Mouse (Mus musculus) small intestine, adult 2 months (tissue): Measurements from ENCODE around the gene Pkig. TPM values are rescaled to one million over a fixed set of nuclear protein-coding genes. Genes with fewer than 3 reads are reported as not detected.

Experiments used
- H3K27ac ChIP-seq: fragments of 200-500 bp; 2 replicates; pipeline ENCODE4 v1.5.1; 2012; ENCODE audit warnings: low read depth, low read length, control low read depth, inconsistent platforms; ENCODE audit not compliant: insufficient read depth
- H3K27me3 ChIP-seq: fragments of 200-500 bp; 2 replicates; pipeline ENCODE4 v1.6.1; 2012; ENCODE audit warnings: mild to moderate bottlenecking, moderate library complexity, low read length, inconsistent platforms; ENCODE audit not compliant: control insufficient read depth, insufficient read depth
- H3K36me3 ChIP-seq: fragments of 200-500 bp; 2 replicates; pipeline ENCODE4 v1.6.1; 2012; ENCODE audit warnings: mild to moderate bottlenecking, low read length, control low read depth, inconsistent platforms; ENCODE audit not compliant: control insufficient read depth, insufficient read depth
- H3K4me1 ChIP-seq: fragments of 200-500 bp; 2 replicates; pipeline ENCODE4 v1.6.1; 2012; ENCODE audit warnings: low read length, inconsistent platforms, mixed read lengths; ENCODE audit not compliant: control insufficient read depth, insufficient read depth, insufficient read length
- H3K4me3 ChIP-seq: fragments of 200-500 bp; 2 replicates; pipeline ENCODE4 v1.5.1; 2012; ENCODE audit warnings: low read depth, mild to moderate bottlenecking, control low read depth, inconsistent platforms, low read length, moderate library complexity
- CTCF ChIP-seq: fragments of 200-500 bp; IDR thresholded peaks from 2 replicates; pipeline ENCODE4 v1.5.1; 2012; ENCODE audit warnings: low read depth, mild to moderate bottlenecking, control low read depth, inconsistent platforms, low read length, moderate library complexity, mixed read lengths; ENCODE audit not compliant: insufficient replicate concordance, insufficient read length; ENCODE audit errors: extremely low read depth
- POLR2A ChIP-seq: fragments of 200-500 bp; IDR thresholded peaks from 2 replicates; pipeline ENCODE4 v1.6.1; 2012; ENCODE audit warnings: low read depth, mild to moderate bottlenecking, control low read depth, inconsistent platforms, low read length, moderate library complexity
- WGBS: fragments of 180-500 bp; shearing (Covaris S2); methylation state at CpG from one replicate; pipeline ENCODE4 v1.1.7; 2018; 5-methylcytosine and 5-hydroxymethylcytosine counted together
- polyA plus RNA-seq: library from polyadenylated mRNA; depleted of rRNA; stranded (reverse); fragments of >200 nt; gene quantifications from 2 replicates; pipeline ENCODE4 v1.2.3, GENCODE M21; 2012

Gene Pkig
- polyA plus RNA-seq, 1 experiment: 143 TPM

DNA sequence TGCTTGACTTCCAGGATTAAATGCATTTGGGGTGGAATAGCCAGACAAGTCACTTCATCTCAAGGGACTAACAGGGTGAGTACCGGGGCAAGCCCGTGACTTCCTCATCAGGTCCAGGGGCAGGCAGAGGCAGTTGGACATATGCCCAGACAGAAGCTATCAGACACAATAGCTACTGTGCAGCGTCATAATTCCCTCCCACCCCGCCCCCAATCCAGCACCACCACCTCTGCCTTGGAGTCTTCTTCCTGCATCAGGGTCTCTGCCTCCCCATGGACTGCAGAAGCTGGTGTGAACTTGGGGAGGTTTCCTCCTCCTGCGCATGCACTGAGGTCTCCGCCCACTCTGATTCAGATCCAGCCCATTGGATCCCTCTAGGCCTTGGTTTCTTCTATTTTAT lies 77.8 kb downstream of the Pkig start:
- 0 out of 2 replicates have a peak, but pooled peaks cover 6% of the 10 kb centered on the region for H3K4me1 ChIP-seq
- H3K4me3 ChIP-seq: no peak overlapping the region
- no peaks in the 10 kb centered on the region for H3K27me3 ChIP-seq
- 26% methylated on average over 6 of the region's 6 CpGs for WGBS
- TF ChIP-seq POLR2A (no peak), CTCF (no peak)
- H3K36me3 ChIP-seq: peaks cover 5% of the 10 kb centered on the region; the same call in 1 of the 2 replicates
- no peak overlapping the region for H3K27ac ChIP-seq

DNA sequence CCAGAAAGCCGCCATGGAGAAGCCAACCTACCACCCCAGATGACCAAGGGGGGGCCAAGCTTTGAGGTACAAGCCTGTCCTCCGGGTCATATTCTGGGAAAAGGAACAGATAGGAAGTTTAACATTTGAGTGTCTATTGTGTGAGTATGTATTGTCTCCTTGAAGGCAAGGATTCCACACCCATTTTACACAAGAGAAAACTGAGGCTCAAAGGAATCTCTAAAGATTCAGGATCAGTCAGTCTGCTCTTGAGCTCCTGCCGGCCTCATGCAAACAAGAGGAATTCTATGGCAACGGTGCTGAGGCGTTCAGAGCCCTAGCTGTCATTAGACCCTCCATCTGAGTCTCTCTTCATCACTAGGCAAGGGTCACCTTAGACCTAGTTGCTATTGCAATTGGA lies 84.5 kb downstream of the Pkig start:
- Histone ChIP-seq H3K4me3 (no peak overlapping the region), H3K36me3 (0 out of 2 replicates have a peak, but pooled peaks cover 2% of the 10 kb centered on the region), H3K4me1 (0 out of 2 replicates have a peak, but pooled peaks cover 4% of the 10 kb centered on the region), H3K27me3 (no peaks in the 10 kb centered on the region), H3K27ac (no peak overlapping the region)
- TF ChIP-seq POLR2A (no peak), CTCF (no peak)
- 87% methylated on average over 5 of the region's 5 CpGs for WGBS

DNA sequence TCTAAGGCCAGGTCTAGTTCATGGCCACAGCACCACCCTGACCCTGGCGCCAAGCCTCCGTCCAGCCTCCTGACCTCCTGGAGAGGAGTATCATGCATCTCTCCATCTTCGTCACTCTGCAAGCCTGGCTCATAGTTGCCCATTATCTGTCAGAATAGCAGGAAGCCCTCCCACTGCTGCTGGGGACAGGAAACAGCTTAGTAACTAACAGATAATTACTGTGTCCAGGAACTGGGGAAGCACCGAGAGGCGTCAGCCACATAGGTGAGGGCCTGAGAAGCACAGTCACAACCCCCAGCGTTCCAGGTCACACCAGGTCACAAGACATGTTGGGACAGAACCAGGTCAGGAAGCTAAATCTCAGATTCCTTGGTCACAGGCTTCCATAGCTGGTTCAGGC lies 85.2 kb downstream of the Pkig start:
- TF ChIP-seq POLR2A (no peak), CTCF (no peak)
- 85% methylated on average over 6 of the region's 6 CpGs for WGBS
- Histone ChIP-seq H3K4me3 (no peak overlapping the region), H3K36me3 (no peaks in the 10 kb centered on the region), H3K27ac (no peak overlapping the region), H3K4me1 (0 out of 2 replicates have a peak, but pooled peaks cover 4% of the 10 kb centered on the region), H3K27me3 (no peaks in the 10 kb centered on the region)

DNA sequence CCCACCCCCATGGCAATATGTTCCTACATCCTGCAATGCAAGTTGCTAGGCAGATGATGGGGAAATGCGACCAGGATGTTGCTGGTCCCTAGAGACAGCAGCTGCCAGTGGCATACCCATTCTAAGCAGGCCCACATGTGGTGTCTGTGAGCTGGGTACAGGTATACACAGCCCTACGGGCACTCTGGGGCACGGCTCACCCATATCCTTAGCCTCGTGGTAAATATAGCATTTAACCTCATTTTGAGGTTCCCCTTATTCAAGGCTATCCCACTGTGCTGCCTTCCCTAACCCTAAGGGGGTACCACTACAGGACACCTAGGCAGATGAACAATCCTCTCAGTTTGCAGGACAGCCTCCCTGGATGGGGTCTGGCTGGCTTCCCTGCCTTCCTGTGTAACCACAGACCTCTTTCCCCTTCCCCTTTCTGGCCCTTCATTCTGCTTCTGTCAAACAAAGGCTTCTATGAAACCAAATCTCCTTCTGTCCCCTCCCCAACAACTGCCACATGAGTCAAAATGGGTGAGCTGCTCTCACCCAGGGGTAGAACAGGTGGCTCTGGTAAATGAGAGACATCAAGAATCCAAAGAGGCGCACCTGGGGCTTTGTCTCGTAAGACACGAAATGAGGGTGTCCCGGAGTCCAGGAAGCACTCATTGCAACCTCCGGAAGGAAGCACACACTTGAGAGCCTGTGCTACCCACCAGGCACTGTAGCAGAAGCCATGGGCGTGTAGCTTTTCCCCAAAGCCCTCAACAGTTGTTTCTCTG lies 86.8 kb downstream of the Pkig start:
- no peaks in the 10 kb centered on the region for H3K27me3 ChIP-seq
- 82% methylated on average over 10 of the region's 10 CpGs for WGBS
- H3K4me3 ChIP-seq: no peak overlapping the region
- no peaks in the 10 kb centered on the region for H3K36me3 ChIP-seq
- H3K27ac ChIP-seq: no peak overlapping the region
- 0 out of 2 replicates have a peak, but pooled peaks cover 2% of the 10 kb centered on the region for H3K4me1 ChIP-seq
- no peak for TF ChIP-seq POLR2A
- no peak for TF ChIP-seq CTCF

DNA sequence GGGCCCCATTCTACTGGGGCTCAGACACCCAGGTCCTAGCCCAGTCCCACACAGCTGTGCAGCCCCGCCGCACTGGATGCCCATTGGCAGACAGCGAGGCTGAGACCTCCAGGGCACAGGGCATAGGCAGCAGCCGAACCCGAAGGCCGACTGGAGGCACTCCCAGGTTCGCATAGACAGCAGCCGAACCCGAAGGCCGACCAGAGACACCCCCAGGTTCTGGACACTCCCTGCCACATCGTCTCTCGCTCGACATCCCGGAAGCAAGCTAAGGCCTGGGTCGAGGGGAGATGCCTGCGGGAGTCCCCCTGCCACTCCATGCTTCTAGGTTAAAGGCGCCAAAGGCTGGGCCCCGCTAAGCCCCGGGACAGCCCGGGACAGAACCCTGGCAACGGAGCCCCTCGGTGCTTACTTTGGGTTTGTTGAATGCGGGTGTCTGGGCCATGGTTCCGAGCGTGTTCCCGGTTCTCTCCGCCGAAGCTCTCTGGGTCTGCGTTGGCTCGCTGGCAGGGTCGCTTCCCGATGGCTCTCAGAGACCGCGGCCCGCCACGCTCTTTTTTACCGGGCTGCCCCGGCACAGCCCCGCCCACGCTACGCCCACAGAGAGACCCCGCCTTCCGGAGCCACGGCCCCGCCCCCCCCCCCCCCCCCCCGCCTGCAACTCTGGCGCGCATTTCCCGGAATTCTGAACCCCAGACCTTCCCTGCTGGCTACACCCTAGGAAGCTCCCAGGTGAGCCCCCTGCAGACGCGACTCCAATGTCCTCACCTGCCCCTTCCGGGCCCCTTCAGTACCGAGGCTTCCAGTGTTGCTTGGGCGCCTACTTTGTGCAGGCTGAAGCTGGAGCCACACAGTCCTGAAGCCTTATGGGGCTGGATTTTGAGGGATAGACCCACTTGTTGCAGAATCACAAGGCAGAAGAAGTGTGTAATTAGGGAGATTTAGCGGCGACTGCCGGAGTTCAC lies 91.7 kb downstream of the Pkig start, which contains the start of gene Ada:
TSS of gene Ada (minus strand) at position 593 of the 965 bp plus-strand sequence.
- TF ChIP-seq POLR2A (peak; percentile 45), CTCF (no peak)
- 2% methylated on average over 54 of the region's 57 CpGs for WGBS

DNA sequence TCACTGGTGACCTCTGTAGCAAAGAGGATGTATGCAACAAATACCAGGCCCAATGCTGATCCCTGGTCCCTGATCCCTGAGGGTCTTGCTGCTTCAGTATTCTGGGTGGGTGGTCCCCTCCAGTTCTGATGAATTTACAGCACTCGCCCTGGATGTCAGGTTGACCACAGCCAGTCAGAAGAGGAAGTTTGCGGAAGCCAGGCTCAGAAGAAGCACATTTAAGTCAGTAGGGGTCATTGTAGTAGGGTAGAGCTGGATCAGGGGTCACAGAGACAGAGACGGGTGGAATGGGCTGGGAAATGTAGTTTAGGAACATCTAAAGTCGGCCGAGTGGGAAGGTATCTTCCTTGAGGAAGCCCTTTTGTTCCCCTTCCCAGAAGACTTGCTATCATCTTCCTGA lies 96.0 kb downstream of the Pkig start:
- H3K4me1 ChIP-seq: peaks cover 6% of the 10 kb centered on the region; the same call in 1 of the 2 replicates
- WGBS: 78% methylated on average over 5 of the region's 5 CpGs
- no peak overlapping the region for H3K27ac ChIP-seq
- H3K4me3 ChIP-seq: no peak overlapping the region
- no peaks in the 10 kb centered on the region for H3K36me3 ChIP-seq
- no peak for TF ChIP-seq CTCF
- no peak for TF ChIP-seq POLR2A
- no peaks in the 10 kb centered on the region for H3K27me3 ChIP-seq

More for the DNA sequence above, 91.7 kb downstream of the Pkig start, which contains the start of gene Ada:
- H3K4me3 ChIP-seq: peak within 1 kb of the TSS; percentile 68
- peaks cover 5% of the 10 kb centered on the region; the same call in 1 of the 2 replicates for H3K4me1 ChIP-seq
- H3K36me3 ChIP-seq: no peaks in the 10 kb centered on the region
- no peak within 1 kb of the TSS for H3K27ac ChIP-seq
- H3K27me3 ChIP-seq: no peaks in the 10 kb centered on the region
